Mouse (Mus musculus): ENCODE measurements around the gene Gm21312. TPM values are rescaled to one million over a fixed set of nuclear protein-coding genes. Genes with fewer than 3 reads are reported as not detected.

Gene Gm21312
- polyA plus RNA-seq, 1 experiment from 2014 or later: not detected

Other genes with a start within 250 kb of the Gm21312 start
- gene Gm21293, start 34.0 kb upstream of the Gm21312 start, polyA plus RNA-seq (2016; fragmentation: Nextera tagmentation; extraction: Ambion mirVana): not detected in 2 replicates
- not detected in 2 replicates for gene Gm6763, start 25.5 kb upstream of the Gm21312 start, polyA plus RNA-seq (2016; fragmentation: Nextera tagmentation; extraction: Ambion mirVana)
- gene Gm8764, start 17.0 kb upstream of the Gm21312 start, polyA plus RNA-seq (2016; fragmentation: Nextera tagmentation; extraction: Ambion mirVana): not detected in 2 replicates
- gene Gm21304, start 8.5 kb upstream of the Gm21312 start, polyA plus RNA-seq (2016; fragmentation: Nextera tagmentation; extraction: Ambion mirVana): not detected in 2 replicates
- not detected in 2 replicates for gene Gm20765, start 8.5 kb downstream of the Gm21312 start, polyA plus RNA-seq (2016; fragmentation: Nextera tagmentation; extraction: Ambion mirVana)
- gene Gm4340, start 17.0 kb downstream of the Gm21312 start, polyA plus RNA-seq (2016; fragmentation: Nextera tagmentation; extraction: Ambion mirVana): not detected in 2 replicates

All from limb, embryonic 10.5 days (tissue).